Mouse (Mus musculus) liver, embryonic 14.5 days (tissue): ENCODE results near the gene B4galt4.

Source experiments
- CTCF ChIP-seq: IDR thresholded peaks from 2 replicates; pipeline ENCODE4 v1.5.1; 2016; ENCODE audit warnings: antibody characterized with exemption, low read depth, control low read depth
- EP300 ChIP-seq: IDR thresholded peaks from 2 replicates; pipeline ENCODE4 v1.6.1; 2016; ENCODE audit warnings: antibody characterized with exemption, low read depth

DNA sequence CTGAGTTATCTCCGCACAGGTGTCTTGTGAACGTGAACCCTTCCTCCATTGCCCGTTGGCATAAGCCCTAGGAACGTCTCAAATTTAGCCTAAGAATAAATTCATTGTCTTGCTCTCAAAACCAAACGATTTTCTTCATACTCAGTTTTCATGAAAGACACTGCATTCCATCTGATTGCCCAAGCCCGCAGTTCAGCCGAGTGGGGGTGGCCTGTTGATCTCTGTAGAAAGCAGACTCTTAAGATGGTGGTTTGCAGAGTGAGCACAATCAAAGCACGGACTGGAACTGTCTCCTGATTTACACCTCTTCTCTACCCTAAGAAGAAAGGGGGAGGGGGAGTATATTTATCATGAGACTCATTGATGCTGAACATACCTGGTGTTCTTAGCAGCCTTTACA, 20.3 kb downstream of the B4galt4 start:
- TF ChIP-seq EP300 (no peak), CTCF (no peak)
